Mouse (Mus musculus) kidney, adult 18-20 months (tissue): ENCODE results near the gene Tdrd12.
"Not testable (repeated sequence)": the region's sequence is repeated elsewhere in the genome, so short reads cannot be mapped to it uniquely, and the experiment has no call there.

Source experiments
- DNase-seq: peaks from one replicate; pipeline ENCODE4 v3.0.0; 2021

Tdrd12 gene

DNA sequence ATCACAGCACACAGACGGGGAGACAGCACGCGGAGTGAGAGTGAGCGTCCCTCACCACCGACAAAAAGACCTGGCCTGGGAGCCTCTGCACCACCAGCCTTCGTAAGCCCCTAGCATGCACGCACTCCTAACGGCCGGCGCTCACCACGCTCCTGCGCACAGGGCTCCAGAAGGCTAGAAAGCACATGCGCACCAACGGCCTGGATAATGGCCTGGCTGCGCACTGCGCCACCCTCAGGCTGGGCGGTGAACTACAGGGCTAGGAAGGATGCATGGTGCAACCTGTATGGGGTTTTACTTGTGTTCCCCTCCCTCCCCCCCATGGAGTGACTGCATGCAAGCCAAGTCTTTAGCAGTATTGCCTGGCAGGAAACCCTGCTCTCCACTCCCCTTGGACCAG, at the start of gene Tdrd12:
Tdrd12 (minus strand) TSS at position 184 of the 400 bp plus-strand sequence.
- no peak for DNase-seq

DNA sequence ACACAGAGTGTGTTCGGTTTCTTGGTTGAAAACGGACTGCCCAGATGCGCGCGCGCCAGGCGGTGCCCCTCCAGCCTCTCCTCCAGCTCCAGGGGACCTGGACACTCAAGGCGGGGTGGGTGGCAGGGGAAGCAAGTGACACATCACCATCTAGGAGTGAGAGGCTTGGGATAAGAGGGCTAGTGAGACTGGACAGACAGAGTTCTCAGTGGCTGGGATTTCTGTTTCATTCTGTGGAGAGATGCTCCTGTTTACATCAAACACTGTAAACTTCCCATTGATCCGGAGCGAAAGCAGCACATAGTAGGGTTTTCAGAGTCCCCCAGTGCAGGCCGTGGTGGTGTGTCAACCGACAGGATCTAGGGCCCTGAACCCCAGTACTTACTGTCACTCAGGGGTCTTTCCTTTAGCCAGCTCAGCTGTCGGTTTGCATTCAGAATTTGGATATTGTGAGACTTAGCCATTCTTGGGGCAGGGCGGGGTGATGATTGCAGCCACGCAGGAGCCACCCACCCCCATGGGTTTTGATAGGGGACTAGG, 49.4 kb upstream of the Tdrd12 start:
- DNase-seq = no peak

DNA sequence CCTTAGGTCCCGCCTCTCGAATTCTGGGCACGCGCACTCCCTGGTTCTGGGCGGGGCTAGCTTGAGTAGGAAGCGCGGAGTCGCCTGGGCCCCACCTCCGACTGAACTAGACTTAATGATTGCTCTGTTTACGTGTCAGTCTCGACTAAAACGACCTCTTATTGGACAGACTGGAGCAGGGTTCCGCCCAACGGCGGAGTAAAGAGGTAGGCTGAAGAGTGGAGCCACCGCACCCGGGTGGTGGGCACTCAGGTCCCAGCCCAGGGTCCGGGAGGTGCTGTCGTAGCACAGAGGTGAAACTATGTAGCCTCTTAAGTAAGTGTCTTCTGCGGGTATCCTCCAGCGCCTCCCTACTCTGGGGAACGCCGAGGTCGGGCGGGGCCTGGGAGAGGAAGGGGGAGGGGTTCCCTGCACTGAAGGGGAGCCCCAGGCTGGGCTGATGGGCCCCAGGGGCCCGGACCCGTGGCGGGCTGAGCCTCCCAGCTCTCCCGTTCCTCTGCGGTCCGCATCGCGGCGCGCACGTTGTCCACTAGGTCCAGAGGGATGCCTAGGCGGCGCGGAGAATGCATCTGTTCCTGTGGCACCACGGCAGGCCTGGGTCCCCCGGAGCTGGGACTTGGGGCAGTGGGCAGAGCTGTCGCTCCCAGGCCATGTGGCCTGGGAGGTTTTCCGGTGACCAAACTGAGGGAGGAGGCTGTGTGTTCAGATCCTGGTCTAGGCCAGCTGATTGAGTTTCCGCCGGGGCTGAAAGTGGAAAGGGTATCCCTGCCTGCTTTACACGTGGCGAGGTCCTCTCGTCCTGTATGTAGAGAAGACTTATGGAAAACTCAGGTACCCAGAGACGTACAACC, 48.7 kb upstream of the Tdrd12 start, which contains the start of gene Ankrd27:
Ankrd27 (plus strand) TSS at position 190 of the 851 bp plus-strand sequence.
- DNase-seq = peak; percentile 97

DNA sequence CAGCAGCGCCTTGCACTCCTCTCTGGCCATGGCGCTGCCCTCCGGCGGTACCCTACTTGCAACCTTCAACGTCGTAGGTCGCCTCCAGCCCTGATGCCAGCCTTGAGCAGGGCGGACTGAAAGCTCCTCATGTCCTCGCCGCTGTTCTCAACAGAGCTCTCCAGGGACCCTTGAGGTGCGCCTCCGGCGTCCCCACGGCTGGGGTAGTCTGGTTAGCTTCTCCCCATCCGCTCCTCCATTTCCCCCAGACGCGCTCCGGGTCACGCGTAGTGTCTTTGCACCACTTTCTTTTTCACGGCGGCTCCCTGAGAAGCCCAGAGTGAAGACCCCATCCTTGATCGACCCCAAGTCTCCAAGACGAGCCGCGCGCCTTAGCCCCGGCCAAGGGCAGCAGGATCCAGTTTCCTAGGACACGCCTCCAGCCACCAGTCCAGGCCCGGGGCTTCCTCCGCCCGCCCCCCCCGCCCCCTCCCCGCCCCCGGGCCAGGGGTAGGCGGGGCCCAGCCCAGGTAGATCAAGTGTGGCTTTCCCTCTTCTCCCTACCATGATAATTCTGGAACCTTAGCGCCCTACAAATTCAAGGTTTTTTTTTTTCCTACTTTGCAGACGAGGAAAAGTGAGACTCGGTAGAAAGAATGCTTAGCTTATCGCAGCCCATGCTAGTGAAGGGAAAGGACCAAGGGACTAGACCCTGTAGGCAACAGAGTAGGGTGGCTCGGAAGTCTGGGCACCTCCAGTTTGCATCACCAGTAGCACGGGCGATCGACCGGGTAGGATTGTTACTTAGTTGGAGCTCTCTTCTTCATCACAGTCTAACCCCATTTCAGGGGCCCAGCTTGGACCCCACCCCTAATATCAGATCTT, 47.9 kb upstream of the Tdrd12 start, which contains the start of gene Rgs9bp:
Rgs9bp (minus strand) TSS at position 392 of the 864 bp plus-strand sequence.
- DNase-seq = peak; percentile 65

DNA sequence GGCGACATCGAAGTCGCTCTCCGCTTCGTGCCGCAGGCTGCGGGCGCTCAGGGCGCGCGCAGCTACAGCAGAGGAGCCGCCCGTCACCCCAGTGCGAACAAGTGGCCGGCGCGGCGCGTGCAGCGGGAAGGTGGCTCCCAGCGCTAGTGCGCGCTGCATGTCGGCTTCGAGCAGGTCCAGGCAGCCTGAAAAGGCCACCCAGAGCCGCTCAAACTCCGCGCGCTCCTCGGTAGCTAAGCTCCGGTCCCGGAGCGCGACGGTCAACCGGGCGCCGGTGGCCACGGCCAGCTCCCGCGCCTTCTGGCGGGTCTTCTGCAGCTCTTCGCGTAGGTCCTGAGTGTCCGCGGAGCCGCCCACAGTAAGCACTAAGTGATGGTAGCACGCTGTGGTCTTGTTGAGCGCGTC, 47.2 kb upstream of the Tdrd12 start:
- DNase-seq = peak; percentile 58

DNA sequence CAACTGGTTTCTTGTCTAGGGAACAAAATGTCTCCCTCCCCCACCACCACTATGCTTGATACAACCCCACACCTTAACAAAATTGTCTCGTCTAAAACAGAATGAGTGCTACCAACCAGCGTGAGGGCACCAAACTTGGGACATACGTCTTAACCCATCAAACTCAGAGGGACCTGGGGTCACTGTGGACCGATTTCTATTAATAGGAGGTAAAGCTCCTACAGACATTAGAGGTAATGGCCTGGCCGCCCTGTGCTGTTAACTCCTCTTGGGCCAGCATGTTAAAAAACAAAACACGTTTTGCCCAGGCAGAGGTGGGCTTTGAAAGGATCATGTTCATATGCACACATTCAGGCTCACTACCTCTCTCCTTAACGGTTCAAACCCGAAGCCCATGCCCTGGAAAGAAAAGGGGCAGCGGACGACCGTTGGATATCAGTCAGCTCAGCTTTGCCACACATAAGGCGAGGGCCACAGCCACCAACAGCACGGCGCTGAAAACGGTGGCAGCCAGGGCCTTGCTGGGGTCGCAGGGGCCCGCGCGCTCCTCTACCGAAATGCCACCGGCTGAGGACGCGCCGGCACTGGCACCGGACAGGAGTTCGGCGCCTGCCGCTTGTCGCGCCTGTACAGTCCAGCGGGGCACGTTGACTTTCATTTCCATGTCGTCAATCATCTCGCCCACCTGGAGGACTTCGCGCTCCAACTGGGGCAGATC, 46.7 kb upstream of the Tdrd12 start:
- no peak for DNase-seq

DNA sequence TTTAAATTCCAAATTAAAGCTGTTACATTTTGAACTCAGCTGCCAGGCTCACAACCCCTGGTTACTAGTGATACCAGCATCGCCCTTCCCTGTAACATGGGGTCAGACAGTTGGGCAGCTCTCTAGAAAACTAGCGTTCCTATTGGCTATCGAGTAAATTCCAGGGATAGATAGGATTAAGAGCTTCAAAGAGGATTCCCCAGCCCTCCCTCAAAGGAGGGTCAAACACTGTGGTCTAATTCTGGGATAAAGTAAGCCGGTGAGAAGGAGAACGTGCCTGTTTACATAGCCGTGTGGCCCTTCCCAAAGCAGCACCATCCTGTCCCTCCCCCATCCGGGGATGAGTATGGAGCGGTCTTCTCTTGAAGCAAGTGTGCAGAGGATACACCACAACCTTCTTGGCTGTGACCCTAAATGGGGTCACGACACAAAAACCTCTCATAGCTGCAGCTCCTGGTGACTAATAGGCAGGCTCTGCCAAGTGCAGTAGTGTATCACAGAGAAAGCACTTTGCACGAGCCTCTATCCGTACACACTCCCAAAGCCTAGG, 46.0 kb upstream of the Tdrd12 start:
- DNase-seq = no peak

DNA sequence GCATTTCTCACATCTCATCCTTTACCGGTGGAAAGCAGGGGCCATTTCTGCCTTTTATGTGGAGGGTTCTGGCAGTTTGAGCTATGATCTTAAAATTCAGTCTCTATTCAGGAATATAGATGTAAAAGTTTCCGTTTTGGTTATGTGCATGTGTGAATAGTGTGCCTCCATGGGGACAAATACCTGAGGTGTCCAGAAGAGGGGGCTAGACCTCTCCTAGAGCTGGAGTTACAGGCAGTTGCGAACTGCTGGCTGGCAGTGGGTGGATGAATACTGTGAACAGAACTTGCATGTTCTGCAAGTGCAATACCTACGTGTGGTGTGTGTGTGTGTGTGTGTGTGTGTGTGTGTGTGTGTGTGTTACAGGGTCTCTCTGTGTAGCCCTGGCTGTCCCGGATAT, 45.2 kb upstream of the Tdrd12 start:
- DNase-seq = no peak

DNA sequence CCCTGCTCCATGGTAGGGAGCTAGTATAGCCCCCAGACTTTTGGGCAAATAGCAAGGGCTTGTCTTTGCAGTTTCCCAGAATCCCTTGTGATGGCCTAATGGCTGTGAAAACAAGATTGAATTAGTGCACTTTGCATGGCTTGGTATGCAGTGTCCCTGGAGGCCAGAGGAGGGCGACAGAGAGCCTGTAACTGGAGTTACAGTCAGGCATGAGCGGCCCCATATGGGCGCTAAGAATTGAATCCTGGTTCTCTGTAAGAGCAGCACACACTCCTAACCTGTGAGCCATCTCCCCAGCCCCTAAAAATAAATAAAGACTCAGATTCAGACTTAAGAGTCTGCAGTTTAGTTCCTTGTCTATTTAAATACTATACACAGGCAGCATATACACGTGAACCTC, 42.3 kb upstream of the Tdrd12 start:
- peak; percentile 60 for DNase-seq

DNA sequence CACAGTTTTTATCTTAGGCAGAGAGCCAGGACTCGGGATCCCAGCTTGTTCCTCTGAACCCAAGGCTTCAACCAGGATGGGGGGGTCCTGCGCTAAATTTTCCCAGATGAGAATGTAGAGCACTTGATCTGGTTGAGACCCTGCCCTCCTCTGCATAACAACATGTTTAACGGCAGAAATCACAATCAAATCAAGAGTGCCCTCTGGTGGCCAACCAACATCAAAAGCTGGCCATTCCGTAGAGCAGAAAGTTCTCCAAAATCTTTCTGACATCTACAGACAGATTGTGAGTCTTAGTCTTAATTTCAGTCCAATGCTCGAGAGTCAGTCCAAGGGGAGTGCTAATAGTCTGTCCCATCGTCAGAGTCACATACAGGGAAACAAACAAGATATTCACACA, 33.3 kb upstream of the Tdrd12 start:
- not testable (repeated sequence) for DNase-seq

DNA sequence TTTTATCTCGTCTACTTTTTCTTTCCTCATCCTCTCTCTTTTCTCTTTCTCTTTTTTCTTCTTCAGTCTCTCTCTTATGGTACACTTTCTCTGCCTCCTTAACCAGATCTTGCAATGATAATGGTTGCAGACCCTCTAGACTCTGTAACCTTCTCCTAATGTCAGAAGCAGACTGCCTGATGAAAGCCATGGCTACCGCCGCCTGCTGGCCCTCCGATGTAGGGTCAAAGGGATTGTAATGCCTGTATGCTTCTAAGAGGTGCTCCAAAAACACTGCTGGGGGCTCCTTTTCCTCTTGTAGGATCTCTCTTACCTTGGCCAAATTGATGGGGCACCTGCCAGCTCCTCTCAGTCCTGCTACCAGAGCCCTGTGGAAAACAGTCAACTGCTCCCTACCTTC, 32.2 kb upstream of the Tdrd12 start:
- DNase-seq = not testable (repeated sequence)

DNA sequence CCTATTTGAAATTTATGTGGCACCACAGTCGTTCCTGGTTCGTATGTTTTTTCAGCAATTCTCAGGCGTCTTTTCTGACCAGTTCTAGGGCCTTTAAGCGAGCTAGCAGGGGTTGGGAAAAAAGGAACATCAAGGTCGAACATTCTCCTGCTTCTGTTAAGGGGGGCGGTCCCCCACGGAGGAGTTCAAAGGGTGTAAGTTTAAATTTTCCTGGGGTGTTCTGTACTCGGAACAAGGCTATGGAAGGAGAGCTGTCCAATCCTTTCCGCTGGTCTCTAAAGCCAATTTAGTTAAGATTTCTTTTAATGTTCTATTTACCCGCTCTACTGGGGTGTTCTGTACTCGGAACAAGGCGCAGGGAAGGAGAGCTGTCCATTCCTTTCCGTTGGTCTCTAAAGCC, 28.4 kb upstream of the Tdrd12 start:
- peak; percentile 44 for DNase-seq

DNA sequence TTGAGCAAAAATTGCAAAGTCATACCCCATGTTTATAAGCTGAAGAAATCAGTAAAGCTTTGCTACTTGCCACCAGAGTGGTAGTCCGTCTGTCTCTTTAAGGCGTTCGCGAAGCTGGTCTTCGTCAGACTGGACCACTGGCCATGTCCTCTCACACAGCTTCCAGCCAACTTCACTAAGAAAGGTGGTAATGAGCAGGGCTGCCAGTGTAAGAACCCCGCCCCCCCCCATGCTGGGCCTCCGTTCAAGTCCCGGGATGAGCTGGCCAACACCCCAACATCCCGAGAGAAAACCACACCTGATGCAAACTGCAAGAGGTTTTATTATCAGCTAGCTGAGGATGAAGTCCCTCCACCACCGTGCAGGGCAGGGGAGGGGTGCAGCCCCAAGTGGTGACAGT, 27.3 kb upstream of the Tdrd12 start:
- not testable (repeated sequence) for DNase-seq

DNA sequence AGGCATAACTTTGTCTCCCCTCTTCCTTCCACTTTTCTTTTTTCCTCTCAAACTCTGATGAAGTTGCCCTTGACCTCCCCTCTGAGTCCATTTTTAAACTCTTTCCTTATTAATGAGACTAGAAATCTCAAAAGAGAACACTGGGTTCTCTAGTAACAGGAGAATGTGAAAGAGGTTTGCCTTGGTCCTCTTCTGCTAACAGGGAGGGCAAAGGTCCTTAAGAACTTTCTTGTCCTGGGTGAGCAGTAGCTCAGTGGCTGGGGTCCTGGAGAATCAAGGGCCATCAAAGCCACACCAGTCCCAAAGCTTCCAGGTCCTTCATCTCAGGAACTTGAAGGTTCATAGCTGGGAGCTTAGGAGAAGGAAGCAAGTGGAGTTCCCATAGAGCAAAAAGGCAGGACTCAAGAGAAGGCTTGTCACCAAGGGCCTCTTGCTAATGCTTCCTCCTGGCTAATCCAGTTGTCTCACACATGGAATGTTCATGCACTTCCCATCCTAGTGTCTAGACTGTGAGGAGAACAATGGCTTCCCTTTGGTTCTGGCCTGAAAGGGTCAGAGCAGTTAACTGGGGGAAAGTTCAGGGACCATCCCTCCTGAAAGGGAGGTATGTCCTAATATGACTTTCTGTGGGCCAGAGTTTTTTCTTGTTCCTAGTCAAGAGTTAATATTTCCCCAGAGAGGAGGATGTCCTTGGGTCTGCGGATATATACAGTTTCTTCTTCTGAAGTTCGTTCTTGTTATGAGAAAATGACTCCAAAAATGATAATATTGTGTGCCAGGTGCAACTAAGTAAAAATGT, 26.7 kb upstream of the Tdrd12 start:
- no peak for DNase-seq

DNA sequence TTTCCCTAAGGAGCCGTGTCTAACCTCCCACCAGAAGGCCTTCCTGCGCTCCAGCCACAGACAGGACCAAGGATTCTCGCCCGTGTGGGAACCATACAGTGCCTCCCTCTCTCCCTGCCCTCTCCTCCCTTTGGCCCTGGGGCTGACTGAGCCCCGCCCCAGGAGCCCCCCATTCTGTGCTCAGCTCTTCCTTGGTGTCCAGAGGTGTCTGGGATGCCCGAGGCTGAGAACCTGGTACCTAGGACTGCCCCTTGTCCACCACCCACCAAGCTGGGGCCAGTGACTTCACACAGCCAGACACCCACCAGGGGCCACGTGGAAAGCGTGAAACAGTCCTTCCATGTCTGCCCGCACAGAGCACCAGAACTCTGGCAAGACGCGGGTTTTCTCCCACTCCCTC, 25.5 kb upstream of the Tdrd12 start:
- DNase-seq = no peak

DNA sequence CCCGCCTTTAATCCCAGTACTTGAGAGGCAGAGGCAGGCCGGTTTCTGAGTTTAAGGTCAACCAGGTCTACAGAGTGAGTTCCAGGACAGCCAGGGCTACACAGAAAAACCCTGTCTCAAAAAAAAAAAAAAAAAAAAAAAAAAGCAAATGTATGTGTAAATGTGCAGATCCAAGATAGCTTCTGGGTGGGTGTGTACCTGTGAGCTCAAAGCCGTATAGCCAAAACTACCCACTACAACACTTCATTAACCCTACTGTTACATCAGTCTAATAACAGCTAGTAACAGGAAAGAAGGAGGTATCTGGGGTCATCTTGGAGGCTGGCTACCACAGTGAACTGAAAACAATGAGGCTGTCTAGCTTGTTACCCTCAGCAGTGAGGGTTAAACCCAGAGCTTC, 22.3 kb upstream of the Tdrd12 start:
- no peak for DNase-seq

DNA sequence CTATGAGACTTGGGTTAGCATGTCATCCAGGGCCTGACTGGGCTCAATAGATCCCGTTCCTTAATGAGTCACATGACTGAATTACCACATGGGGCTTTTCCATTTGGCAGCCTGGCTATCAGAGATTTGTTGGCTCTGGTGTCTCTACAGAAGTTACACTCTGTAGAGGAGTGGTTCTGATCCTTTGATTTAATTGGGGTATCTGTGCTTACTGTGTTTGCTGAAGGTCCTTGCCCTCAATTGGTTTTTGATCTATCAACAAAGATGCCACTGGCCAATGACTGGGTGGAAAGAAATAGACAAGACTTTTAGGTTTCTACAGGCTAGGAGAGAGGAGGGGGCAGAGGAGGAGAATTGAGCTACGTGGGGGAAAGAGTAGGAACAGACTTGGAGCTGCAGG, 21.1 kb upstream of the Tdrd12 start:
- no peak for DNase-seq

DNA sequence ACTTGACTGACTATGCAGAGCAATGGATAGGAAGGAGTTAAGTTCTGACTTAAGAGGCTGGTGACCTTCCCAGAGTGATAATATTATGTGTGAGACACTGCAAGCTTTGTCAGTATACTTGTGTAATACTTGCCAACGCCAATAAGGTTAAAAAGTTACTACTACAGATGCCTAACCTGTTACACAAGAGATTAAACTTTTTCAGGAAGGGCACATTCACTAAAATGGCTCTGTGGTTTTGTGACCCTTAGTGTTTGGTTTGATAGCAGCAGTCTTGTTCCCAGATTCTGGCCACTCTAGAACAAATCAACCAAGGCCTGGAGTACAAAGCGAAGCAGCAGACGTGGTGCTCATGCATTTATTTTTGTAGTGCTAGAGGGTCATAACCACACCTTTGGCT, 20.0 kb upstream of the Tdrd12 start:
- DNase-seq = no peak

DNA sequence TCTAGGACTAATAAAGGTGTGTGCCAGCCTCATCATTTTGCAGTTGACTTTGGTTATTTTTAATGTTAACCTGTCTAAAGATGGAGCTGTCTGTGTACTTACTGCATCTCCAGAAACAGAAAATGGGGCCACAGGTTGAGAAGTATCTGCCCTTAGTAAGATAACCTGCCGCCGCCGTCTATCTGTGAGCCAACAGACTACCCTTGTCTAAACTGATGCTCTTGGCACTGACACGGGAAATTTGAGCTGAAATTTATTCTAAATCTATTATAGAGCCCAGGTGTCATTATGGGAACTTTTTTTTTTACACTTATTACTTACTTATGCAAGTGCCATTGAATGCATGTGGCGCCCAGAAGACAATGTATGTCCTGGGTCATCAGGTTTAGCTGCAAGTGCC, 19.4 kb upstream of the Tdrd12 start:
- no peak for DNase-seq

DNA sequence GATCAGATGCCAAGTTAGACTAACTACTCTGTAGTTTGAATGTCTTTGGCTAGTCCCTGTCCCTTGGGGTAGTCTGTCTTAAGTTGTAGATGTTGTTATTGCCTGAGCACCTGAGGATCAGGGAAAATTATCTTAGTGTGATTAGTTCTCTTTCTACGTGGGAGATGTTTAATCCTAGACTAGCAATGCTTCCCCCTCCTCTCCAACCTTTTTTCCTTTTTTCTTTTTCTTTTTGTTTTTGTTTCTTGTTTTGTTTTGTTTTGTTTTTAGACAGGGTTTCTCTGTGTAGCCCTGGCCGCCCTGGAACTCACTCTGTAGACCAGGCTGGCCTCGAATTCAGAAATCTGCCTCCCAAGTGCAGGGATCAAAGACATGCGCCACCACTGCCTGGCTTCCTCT, 18.7 kb upstream of the Tdrd12 start, which contains the start of gene Nudt19:
Nudt19 (minus strand) TSS at position 100 of the 399 bp plus-strand sequence.
- no peak for DNase-seq
